Mouse (Mus musculus) left cerebral cortex, postnatal 14 days (tissue): Measurements from ENCODE around the gene Evl. TPM values are rescaled to one million over a fixed set of nuclear protein-coding genes. Genes with fewer than 3 reads are reported as not detected.

Experiments used
- DNase-seq, 2 experiments: peaks; one replicate each; pipeline ENCODE4 v3.0.0; 2021 to 2022; ENCODE audit warnings: low spot score in 2 of 2, mixed read lengths in 1 of 2
- intact Hi-C: fragments of 180-260 bp; cut with DNase I; formaldehyde crosslinking; loops from one replicate; pipeline ENCODE4 v1.15.1; 2025
- total RNA-seq, 2 experiments: library from RNA; stranded (reverse); gene quantifications; 2 replicates each; pipeline ENCODE4 v1.2.3; 2021

Gene Evl
- total RNA-seq, 2 experiments from 2014 or later = 285 to 314 TPM

GRCm38 (mm10) chr12:108675614-108676401 lies 121.3 kb downstream of the Evl start:
- intact Hi-C loops = no loop called here
- DNase-seq = peak in 1 of 2 experiments; percentile 39

DNA sequence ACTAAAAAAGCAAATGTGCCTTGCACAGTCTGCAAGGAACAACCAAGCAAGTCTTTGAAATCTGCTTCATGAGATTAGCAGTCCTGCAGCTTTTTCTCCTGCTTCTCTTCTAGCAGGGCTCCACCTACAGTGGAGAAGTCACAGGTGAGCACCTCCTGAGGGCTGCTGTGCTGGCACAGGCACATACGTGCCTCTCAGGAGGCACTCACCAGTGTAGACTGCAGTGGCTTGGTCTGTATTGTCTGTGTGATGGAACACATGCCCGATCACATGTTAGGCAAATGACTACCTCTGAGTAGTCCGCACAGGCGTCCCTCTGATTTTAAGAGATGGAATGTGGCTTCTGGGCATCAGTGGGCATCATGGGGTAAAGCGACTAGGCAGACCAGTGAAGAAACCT lies 122.6 kb downstream of the Evl start:
- intact Hi-C loops = no loop called here
- DNase-seq = no peak

DNA sequence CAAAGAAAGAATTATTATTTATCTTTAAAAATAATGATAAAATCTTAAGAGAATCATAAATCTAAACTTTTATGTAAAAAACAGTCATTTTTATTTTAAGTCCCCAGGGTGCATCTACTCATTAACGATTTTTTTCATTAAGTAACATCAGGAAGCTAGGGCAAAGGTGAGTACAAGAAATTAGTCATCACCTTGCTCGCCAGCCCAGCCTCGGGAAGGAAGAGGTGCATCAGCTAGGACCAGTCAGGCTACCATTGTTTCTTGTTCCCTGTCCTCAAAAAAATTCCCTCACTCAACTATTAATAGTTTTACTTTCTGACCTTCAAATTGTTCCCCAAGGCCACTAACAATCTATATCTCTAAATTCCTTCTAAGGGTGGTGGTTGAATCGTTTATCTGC lies 123.8 kb downstream of the Evl start:
- no peak for DNase-seq
- intact Hi-C loops = no loop called here

DNA sequence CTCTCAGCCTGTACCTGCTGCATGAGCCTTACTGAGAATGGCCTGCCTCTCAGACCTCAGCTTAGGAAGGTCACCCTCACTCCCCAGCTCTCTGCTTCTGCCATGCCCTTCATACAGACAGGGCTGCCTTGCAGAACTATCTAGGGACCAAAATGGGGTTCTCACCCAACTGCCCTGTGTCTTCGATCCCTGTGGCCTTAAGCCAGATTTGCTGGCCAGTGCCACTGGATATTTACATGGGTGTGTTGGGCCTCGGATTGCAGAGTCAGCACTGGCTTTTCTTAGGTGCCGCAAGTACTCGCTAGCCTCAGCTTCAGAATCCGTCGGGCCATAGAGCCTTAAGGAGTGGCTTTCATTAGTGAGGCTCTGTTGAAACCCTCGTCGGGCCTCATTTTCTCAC lies 126.3 kb downstream of the Evl start:
- no peak for DNase-seq

GRCm38 (mm10) chr12:108682240-108683023 lies 127.9 kb downstream of the Evl start:
- peak in 1 of 2 experiments; percentile 35 for DNase-seq
- intact Hi-C loops = no loop called here

More for the DNA sequence above, 126.3 kb downstream of the Evl start:
- intact Hi-C loops = no loop called here

DNA sequence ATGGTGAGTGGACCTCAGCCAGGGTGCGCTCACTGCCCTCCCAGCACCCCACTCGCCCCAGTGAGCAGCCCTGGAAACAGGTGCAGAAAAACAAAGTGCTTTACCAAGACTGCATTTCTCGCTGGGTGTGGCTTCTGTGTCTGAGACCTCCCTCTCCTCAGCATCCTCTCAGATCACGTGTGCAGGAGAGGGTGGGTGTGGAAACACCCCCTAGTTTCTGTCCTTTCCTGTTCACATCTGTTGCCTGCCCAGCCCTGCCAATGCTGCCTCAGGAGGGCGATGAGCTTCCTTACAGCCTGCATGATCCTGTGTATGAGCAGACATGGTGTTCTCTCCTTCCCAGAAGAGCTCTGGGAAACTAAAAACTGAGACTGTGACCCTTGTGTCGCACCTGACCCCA lies 131.9 kb downstream of the Evl start:
- peak in 1 of 2 experiments; percentile 64 for DNase-seq
- intact Hi-C loops = no loop called here

DNA sequence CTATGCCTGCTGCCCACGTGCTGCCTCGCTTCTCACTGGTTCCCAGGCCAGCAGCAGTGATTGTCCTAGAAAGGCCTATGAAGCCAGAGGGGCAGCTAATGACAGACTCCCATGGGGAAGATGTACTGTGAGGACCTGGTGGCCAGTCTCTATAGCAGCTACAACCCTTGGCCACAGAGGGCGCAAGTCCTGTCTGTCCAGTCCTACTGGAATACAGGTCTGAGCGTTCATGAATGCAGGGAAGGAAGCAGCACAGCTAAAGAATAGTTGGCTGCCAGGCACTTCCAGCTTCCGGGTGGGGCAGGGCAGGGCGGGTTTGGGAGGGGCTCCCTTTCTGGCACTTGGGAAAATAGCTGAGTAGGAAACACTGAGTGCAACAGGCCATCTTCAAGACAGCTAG lies 132.4 kb downstream of the Evl start:
- intact Hi-C loops = no loop called here
- no peak for DNase-seq

- no peak for DNase-seq
- intact Hi-C loops = no loop called here
Measured at GRCm38 (mm10) chr12:108689167-108689566, 134.6 kb downstream of the Evl start.

DNA sequence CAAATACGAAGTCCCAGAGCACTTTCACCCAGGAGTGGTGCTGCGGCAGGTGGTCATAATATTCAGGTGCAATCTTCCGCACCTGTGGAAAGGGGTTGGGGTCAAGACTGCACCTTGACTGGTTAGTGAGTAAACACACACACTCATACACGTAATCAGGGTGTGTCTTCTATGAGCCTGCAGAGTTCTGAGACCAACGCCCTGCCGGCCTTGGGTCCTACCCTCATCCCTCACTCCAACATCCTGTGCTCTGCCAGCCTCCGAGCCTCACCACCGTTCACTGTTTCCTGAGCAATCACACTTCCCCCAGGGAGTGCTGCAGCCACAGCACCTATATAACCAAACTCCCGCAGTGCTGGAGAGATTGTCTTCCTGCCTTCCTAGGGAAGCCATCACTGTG lies 136.0 kb downstream of the Evl start:
- intact Hi-C loops = no loop called here
- DNase-seq = no peak

- DNase-seq = no peak
- intact Hi-C loops = no loop called here
Measured at GRCm38 (mm10) chr12:108693592-108693991, 139.1 kb downstream of the Evl start.

- DNase-seq = no peak
- intact Hi-C loops = no loop called here
Measured at GRCm38 (mm10) chr12:108694223-108694622, 139.7 kb downstream of the Evl start.

DNA sequence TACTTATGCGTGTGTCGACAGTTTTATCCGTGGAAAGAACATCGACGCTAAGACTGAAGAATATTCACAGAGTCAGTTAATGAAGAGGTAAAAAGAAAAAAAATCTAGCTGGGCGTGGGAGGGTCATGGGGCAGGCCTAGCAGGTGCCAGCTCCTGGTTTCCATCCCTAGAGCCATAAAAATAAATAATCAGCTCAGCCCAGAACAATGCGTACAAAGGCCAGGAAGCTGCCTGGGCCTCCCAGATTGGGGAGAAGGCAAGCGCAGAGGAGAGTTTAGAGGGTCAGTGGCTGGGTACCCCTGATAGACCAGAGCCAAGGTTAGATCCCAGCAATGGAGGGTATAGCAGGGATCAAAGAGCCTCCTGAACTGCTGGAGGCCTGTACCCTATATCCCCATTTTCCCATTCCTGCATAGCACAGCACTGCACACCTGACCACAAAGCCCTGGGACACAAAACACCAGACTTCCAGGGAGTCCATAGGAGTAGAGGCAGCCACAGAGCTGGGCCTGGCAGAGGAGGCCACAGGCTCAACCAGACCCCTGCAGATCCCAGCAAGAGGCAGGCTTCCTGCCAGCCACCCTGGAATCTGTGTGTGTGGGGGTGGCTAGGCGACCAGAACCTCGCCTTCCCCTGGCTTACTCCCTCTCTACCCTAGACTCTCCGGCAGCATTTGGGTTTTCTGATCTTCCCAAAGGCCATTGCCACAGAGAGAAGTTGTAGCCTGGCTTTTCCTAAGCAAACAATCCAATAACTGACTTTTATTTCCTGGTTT lies 144.4 kb downstream of the Evl start:
- intact Hi-C loops = no loop called here

DNA sequence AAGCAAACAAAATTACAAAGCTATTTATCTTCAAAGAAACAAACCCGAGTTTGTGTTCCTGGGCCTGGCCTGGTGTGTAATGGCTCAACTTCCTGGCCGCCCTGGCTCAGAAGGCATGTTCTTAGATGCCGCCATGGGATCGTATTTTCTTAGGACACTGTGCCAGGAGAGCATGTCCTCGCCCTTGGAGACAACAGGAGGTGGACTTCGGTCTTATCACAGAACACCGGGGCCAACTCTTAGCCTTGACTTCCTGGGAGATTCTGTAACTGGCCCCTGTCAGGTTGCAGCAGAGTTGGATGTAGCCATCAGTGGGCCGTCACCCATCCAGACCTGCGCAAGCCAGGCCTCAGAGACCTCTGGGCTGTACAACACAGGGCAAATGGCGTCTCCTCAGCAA lies 145.1 kb downstream of the Evl start:
- intact Hi-C loops = no loop called here

More for the DNA sequence above, 144.4 kb downstream of the Evl start:
- no peak for DNase-seq

DNA sequence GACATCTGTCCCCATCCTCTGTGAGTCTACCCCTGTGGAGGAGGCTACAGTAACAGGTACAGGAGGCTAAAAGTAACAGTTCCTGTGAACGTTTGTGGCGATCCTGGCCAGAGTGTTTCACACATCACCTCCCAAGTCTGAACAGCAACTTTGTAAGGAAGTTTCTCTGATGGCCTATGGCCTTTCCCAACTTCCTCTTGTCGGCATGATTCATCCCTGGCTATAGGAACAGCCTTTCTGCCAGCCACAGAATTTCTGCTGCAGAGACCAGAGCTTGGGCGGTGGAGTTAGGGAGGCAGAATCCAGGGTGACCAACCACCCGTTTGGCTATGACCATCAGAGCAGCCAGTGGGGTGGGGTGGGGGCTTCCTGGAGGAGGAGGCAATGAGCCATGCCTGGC lies 145.5 kb downstream of the Evl start:
- DNase-seq = no peak
- intact Hi-C loops = no loop called here

More for the DNA sequence above, 145.1 kb downstream of the Evl start:
- no peak for DNase-seq

DNA sequence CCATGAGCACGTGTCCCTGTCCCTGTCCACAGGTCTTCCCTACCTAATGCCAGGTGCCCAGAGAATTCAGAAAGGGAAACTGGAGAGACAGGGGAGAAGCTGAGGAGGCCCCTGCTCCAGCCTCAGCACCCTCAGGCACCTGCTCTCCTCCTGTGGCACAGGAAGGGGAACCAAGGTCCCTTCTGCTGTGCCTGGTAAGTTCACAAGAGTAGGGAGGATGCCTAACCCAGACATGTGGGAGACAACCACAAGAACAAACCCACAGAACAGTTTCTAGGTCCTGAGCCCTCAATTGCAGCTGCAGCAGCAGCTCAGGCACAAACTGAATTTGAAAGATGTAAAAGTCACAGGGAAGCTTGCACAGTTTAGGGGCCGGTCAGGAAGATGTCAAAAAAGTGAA lies 146.7 kb downstream of the Evl start:
- intact Hi-C loops = no loop called here

DNA sequence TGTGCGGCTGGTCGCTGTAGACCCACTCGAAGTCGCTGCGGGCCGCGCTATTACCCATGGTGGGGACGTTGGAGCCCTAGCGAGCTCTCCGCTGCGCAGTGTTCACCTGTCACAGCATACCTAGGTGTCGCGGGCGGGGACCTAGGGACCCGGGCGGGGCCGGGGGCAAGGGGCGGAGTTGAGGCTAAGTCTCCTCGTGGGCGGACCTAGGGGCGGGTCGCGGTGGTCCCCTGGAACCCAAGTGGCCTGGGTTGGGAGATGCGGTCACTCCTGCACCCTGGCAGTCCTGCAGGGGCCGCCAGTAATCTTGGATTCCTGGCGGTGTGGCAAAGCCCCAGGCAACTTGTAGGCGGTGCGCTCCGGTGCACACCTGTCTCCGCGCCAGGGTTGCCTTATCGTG lies 147.7 kb downstream of the Evl start, which contains the start of gene Degs2:
Gene Degs2, minus strand, starts transcription at position 131 of the 400 bp plus-strand sequence.
- no peak for DNase-seq
- intact Hi-C loops = no loop called here

More for the DNA sequence above, 146.7 kb downstream of the Evl start:
- no peak for DNase-seq

GRCm38 (mm10) chr12:108705486-108705885 lies 151.0 kb downstream of the Evl start:
- intact Hi-C loops = loop anchor here (5.0 kb wide), 1 partner anchor 52 kb away; no protein-coding TSS in a partner anchor
- DNase-seq = no peak

DNA sequence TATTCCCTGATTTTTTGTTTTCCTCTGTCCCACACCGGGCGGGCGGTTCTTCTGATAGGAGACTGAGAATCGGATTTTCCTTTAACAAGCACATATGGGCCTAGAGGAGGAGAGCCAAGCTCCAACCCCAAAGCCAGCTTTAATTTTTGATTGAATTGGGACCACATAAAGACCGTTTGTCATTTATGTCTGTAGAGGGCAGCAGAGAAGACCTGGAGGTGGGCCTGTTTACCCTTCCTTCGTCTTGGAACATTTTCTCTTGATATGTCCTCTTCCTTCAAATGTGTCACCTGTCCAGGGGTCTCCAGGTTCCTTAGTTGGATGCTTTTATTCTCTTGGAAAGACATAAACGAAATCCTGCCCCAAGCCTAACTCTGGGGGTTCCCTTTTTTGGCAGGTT lies 151.6 kb downstream of the Evl start:
- intact Hi-C loops = loop anchor here (5.0 kb wide), 1 partner anchor 51 kb away; no protein-coding TSS in a partner anchor

DNA sequence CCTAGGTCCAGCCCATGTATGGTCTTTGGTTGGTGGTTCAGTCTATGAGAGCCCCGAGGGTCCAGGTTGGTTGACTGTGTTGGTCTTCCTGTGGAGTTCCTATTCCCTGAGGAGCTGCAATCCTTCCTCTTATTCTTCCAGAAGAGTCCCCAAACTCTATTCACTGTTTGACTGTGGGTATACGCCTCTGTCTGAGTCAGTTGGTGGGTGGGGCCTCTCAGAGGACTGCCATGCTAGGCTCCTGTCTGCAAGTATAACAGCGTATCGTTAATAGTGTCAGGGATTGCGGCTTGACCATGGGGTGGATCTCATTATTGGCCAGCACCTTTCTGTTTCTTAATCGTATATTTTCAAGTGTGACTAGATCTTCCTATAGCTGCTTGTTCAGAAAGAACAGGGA lies 154.9 kb downstream of the Evl start:
- intact Hi-C loops = loop anchor here (5.0 kb wide), 1 partner anchor 48 kb away; no protein-coding TSS in a partner anchor
- DNase-seq = no peak

More for the DNA sequence above, 151.6 kb downstream of the Evl start:
- DNase-seq = no peak
